Mouse (Mus musculus) forebrain, embryonic 15.5 days (tissue): ENCODE measurements around the gene Ssc5d. TPM values are rescaled to one million over a fixed set of nuclear protein-coding genes. Genes with fewer than 3 reads are reported as not detected.

ENCODE experiments used
- ATAC-seq: fragments of 200-750 bp; cut with Nextera tagmentation; replicated peaks from 2 replicates; pipeline ENCODE4 v1.8.0; 2017; ENCODE audit warnings: mild to moderate bottlenecking, moderate TSS enrichment, moderate library complexity
- H3K27ac ChIP-seq: fragments of 300-500 bp; sonication (generic); replicated peaks from 2 replicates; pipeline ENCODE4 v1.5.1; 2015; ENCODE audit warnings: mild to moderate bottlenecking, inconsistent platforms
- H3K27me3 ChIP-seq: fragments of 300-500 bp; sonication (generic); 2 replicates; pipeline ENCODE4 v1.6.1; 2015; ENCODE audit warnings: inconsistent platforms
- H3K36me3 ChIP-seq: fragments of 300-500 bp; sonication (generic); 2 replicates; pipeline ENCODE4 v1.6.1; 2015; ENCODE audit warnings: mild to moderate bottlenecking, inconsistent platforms
- H3K4me1 ChIP-seq: fragments of 300-500 bp; sonication (generic); 2 replicates; pipeline ENCODE4 v1.6.1; 2015; ENCODE audit warnings: inconsistent platforms
- H3K4me2 ChIP-seq: fragments of 300-500 bp; sonication (generic); replicated peaks from 2 replicates; pipeline ENCODE4 v1.6.1; 2015; ENCODE audit warnings: mild to moderate bottlenecking, inconsistent platforms
- H3K4me3 ChIP-seq: fragments of 300-500 bp; sonication (generic); 2 replicates; pipeline ENCODE4 v1.5.1; 2015; ENCODE audit warnings: mild to moderate bottlenecking, inconsistent platforms
- H3K9ac ChIP-seq: fragments of 300-500 bp; sonication (generic); replicated peaks from 2 replicates; pipeline ENCODE4 v1.6.1; 2015; ENCODE audit warnings: mild to moderate bottlenecking, inconsistent platforms
- H3K9me3 ChIP-seq: fragments of 300-500 bp; sonication (generic); 2 replicates; pipeline ENCODE4 v1.6.1; 2016; ENCODE audit warnings: inconsistent platforms
- WGBS: fragments of 180-500 bp; shearing (Covaris S2); methylation state at CpG from one replicate; pipeline ENCODE4 v1.1.7; 2015; ENCODE audit warnings: mixed read lengths; 5-methylcytosine and 5-hydroxymethylcytosine counted together
- polyA plus RNA-seq: library from polyadenylated mRNA; unstranded; fragments of >200 nt; fragmentation: Nextera tagmentation; extraction: Ambion mirVana; gene quantifications from 2 replicates; pipeline ENCODE4 v1.2.1, GENCODE M21; 2015

Ssc5d gene
- polyA plus RNA-seq, 1 experiment from 2014 or later: 0.24 TPM

GRCm38 (mm10) chr7:4936832-4937231, 11.2 kb downstream of the Ssc5d start:
- ATAC-seq: no peak
- no peaks in the 10 kb centered on the region for H3K36me3 ChIP-seq

GRCm38 (mm10) chr7:4937392-4937791, 11.8 kb downstream of the Ssc5d start:
- H3K27me3 ChIP-seq: no peaks in the 10 kb centered on the region
- H3K4me3 ChIP-seq: no peak overlapping the region
- H3K4me2 ChIP-seq: no peak overlapping the region
- WGBS: 79% methylated on average over 11 of the region's 11 CpGs
- no peaks in the 10 kb centered on the region for H3K36me3 ChIP-seq
- no peak for ATAC-seq
- no peaks in the 10 kb centered on the region for H3K4me1 ChIP-seq
- no peak overlapping the region for H3K9ac ChIP-seq
- H3K9me3 ChIP-seq: no peaks in the 10 kb centered on the region
- H3K27ac ChIP-seq: no peak overlapping the region

More at GRCm38 (mm10) chr7:4936832-4937231, 11.2 kb downstream of the Ssc5d start:
- no peak overlapping the region for H3K4me2 ChIP-seq
- WGBS: 87% methylated on average over 10 of the region's 10 CpGs
- no peak overlapping the region for H3K27ac ChIP-seq
- no peak overlapping the region for H3K4me3 ChIP-seq
- no peaks in the 10 kb centered on the region for H3K4me1 ChIP-seq
- H3K9me3 ChIP-seq: no peaks in the 10 kb centered on the region
- H3K9ac ChIP-seq: no peak overlapping the region
- H3K27me3 ChIP-seq: no peaks in the 10 kb centered on the region

GRCm38 (mm10) chr7:4938456-4938855, 12.9 kb downstream of the Ssc5d start:
- Histone ChIP-seq H3K27ac (no peak overlapping the region), H3K27me3 (no peaks in the 10 kb centered on the region), H3K4me1 (0 out of 2 replicates have a peak, but pooled peaks cover 2% of the 10 kb centered on the region), H3K4me3 (no peak overlapping the region), H3K36me3 (no peaks in the 10 kb centered on the region), H3K4me2 (no peak overlapping the region), H3K9ac (no peak overlapping the region), H3K9me3 (no peaks in the 10 kb centered on the region)
- no peak for ATAC-seq
- WGBS: 37% methylated on average over 2 of the region's 2 CpGs

- Histone ChIP-seq H3K9me3 (no peaks in the 10 kb centered on the region), H3K36me3 (no peaks in the 10 kb centered on the region), H3K27me3 (no peaks in the 10 kb centered on the region), H3K9ac (no peak overlapping the region), H3K4me1 (0 out of 2 replicates have a peak, but pooled peaks cover 2% of the 10 kb centered on the region), H3K4me2 (no peak overlapping the region), H3K4me3 (no peak overlapping the region), H3K27ac (no peak overlapping the region)
- 15% methylated on average over 9 of the region's 9 CpGs for WGBS
- 0 out of 2 replicates have a peak, but pooled peaks have one; percentile 26 for ATAC-seq
These were observed 14.5 kb downstream of the Ssc5d start for GRCm38 (mm10) chr7:4940068-4940479.

- H3K27me3 ChIP-seq: no peaks in the 10 kb centered on the region
- ATAC-seq: no peak
- 0 out of 2 replicates have a peak, but pooled peaks cover 2% of the 10 kb centered on the region for H3K4me1 ChIP-seq
- no peak overlapping the region for H3K4me3 ChIP-seq
- H3K9ac ChIP-seq: no peak overlapping the region
- no peak overlapping the region for H3K4me2 ChIP-seq
- H3K27ac ChIP-seq: no peak overlapping the region
- WGBS: 58% methylated on average over 5 of the region's 5 CpGs
- H3K9me3 ChIP-seq: no peaks in the 10 kb centered on the region
- H3K36me3 ChIP-seq: no peaks in the 10 kb centered on the region
These were observed 17.1 kb downstream of the Ssc5d start for GRCm38 (mm10) chr7:4942673-4943072.

- H3K9ac ChIP-seq: no peak overlapping the region
- H3K27me3 ChIP-seq: no peaks in the 10 kb centered on the region
- peak overlapping the region; percentile 35 for H3K4me3 ChIP-seq
- H3K4me1 ChIP-seq: 0 out of 2 replicates have a peak, but pooled peaks cover 2% of the 10 kb centered on the region
- no peak overlapping the region for H3K27ac ChIP-seq
- no peaks in the 10 kb centered on the region for H3K36me3 ChIP-seq
- ATAC-seq: peak; percentile 79
- 19% methylated on average over 15 of the region's 15 CpGs for WGBS
- peak overlapping the region; percentile 47 for H3K4me2 ChIP-seq
- H3K9me3 ChIP-seq: no peaks in the 10 kb centered on the region
These were observed 17.7 kb downstream of the Ssc5d start for GRCm38 (mm10) chr7:4943223-4943815.

GRCm38 (mm10) chr7:4947855-4948254, 22.3 kb downstream of the Ssc5d start:
- Histone ChIP-seq H3K27ac (no peak overlapping the region), H3K4me2 (no peak overlapping the region), H3K4me3 (no peak overlapping the region), H3K36me3 (no peaks in the 10 kb centered on the region), H3K4me1 (0 out of 2 replicates have a peak, but pooled peaks cover 2% of the 10 kb centered on the region), H3K9ac (no peak overlapping the region), H3K9me3 (no peaks in the 10 kb centered on the region), H3K27me3 (no peaks in the 10 kb centered on the region)
- WGBS: 58% methylated on average over 2 of the region's 2 CpGs
- no peak for ATAC-seq

- 83% methylated on average over 6 of the region's 6 CpGs for WGBS
- H3K4me2 ChIP-seq: no peak overlapping the region
- no peaks in the 10 kb centered on the region for H3K9me3 ChIP-seq
- no peak overlapping the region for H3K4me3 ChIP-seq
- no peak for ATAC-seq
- 0 out of 2 replicates have a peak, but pooled peaks cover 1% of the 10 kb centered on the region for H3K4me1 ChIP-seq
- H3K9ac ChIP-seq: no peak overlapping the region
- H3K27ac ChIP-seq: no peak overlapping the region
- H3K36me3 ChIP-seq: no peaks in the 10 kb centered on the region
- H3K27me3 ChIP-seq: no peaks in the 10 kb centered on the region
These were observed 22.8 kb downstream of the Ssc5d start for GRCm38 (mm10) chr7:4948386-4948785.

GRCm38 (mm10) chr7:4950561-4951342, 25.2 kb downstream of the Ssc5d start:
- Histone ChIP-seq H3K4me1 (peaks cover 4% of the 10 kb centered on the region; the same call in 1 of the 2 replicates), H3K27ac (no peak overlapping the region), H3K27me3 (no peaks in the 10 kb centered on the region), H3K36me3 (no peaks in the 10 kb centered on the region), H3K4me3 (no peak overlapping the region), H3K9me3 (no peaks in the 10 kb centered on the region), H3K4me2 (no peak overlapping the region), H3K9ac (no peak overlapping the region)
- ATAC-seq: no peak
- 87% methylated on average over 19 of the region's 19 CpGs for WGBS

- Histone ChIP-seq H3K4me3 (no peak overlapping the region), H3K4me1 (peaks cover 4% of the 10 kb centered on the region; the same call in 1 of the 2 replicates), H3K4me2 (no peak overlapping the region), H3K27me3 (no peaks in the 10 kb centered on the region), H3K9me3 (no peaks in the 10 kb centered on the region), H3K27ac (no peak overlapping the region), H3K9ac (no peak overlapping the region), H3K36me3 (no peaks in the 10 kb centered on the region)
- no peak for ATAC-seq
- 32% methylated on average over 10 of the region's 10 CpGs for WGBS
These were observed 28.3 kb downstream of the Ssc5d start for GRCm38 (mm10) chr7:4953815-4954445.

GRCm38 (mm10) chr7:4957361-4957760, 31.8 kb downstream of the Ssc5d start:
- Histone ChIP-seq H3K36me3 (no peaks in the 10 kb centered on the region), H3K4me1 (peaks cover 4% of the 10 kb centered on the region; the same call in 1 of the 2 replicates), H3K27me3 (no peaks in the 10 kb centered on the region), H3K9ac (no peak overlapping the region), H3K9me3 (no peaks in the 10 kb centered on the region), H3K27ac (no peak overlapping the region), H3K4me2 (no peak overlapping the region), H3K4me3 (no peak overlapping the region)
- ATAC-seq: no peak
- WGBS: 85% methylated on average over 10 of the region's 10 CpGs

GRCm38 (mm10) chr7:4963527-4963926, 37.9 kb downstream of the Ssc5d start:
- no peak overlapping the region for H3K27ac ChIP-seq
- H3K9ac ChIP-seq: no peak overlapping the region
- H3K36me3 ChIP-seq: no peaks in the 10 kb centered on the region
- no peaks in the 10 kb centered on the region for H3K27me3 ChIP-seq
- H3K4me1 ChIP-seq: no peaks in the 10 kb centered on the region
- no peak overlapping the region for H3K4me2 ChIP-seq
- no peaks in the 10 kb centered on the region for H3K9me3 ChIP-seq
- WGBS: 71% methylated on average over 5 of the region's 5 CpGs
- H3K4me3 ChIP-seq: no peak overlapping the region
- no peak for ATAC-seq
